25 mouse cellular contexts compared by ENCODE assay signal in the genomic region with DNA sequence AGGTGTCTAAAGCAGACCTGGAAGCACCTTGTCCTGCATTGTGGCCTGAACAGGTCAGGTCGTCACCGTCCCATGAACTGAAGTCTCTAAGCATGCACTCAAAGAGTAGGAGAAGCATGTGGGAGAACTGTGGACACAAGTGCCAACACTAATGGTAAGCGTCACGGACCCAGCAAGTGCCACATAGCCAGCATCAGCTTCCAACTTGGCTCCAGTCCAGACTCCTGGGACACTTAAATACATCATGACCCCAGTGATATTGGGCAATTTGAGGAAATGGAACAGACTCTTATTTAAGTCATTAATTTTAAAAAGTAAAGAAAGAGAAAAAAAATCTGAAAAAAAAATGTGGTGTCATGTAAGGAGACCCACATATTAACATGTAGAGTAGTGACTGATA.
"Had no signal": no experiment of that assay in that cellular context is flagged by ENCODE, and none has a peak within 500 bp of the region (broad histone marks: within the 10 kb centered on the region; RNA-seq: fewer than 3 reads in every experiment).

No protein-coding gene starts in this region.

- H3K4me1 ChIP-seq: intestine, embryonic 15.5 days; limb, embryonic 13.5 days; limb, embryonic 15.5 days; liver, embryonic 12.5 days had no signal

- DNase-seq: gastrocnemius, adult 2 months; gastrocnemius, postnatal 10 days; gastrocnemius, postnatal 25 days; heart, adult 18-20 months; heart, postnatal 10 days; heart, postnatal 4 days; kidney, adult 18-20 months; kidney, adult 8-10 months; kidney, postnatal 10 days; kidney, postnatal 25 days; kidney, postnatal 4 days; layer of hippocampus, adult 9-11 months; layer of hippocampus, postnatal 36 days had no signal

- H3K27ac ChIP-seq: gastrocnemius, adult 2 months; heart, embryonic 10.5 days; hindbrain, embryonic 13.5 days; hindbrain, embryonic 15.5 days; intestine, embryonic 15.5 days; layer of hippocampus, adult 2 months; limb, embryonic 13.5 days; limb, embryonic 15.5 days; liver, embryonic 12.5 days; liver, embryonic 14.5 days had no signal

- H3K27me3 ChIP-seq: heart, embryonic 12.5 days; hindbrain, embryonic 15.5 days; intestine, embryonic 15.5 days; limb, embryonic 13.5 days; limb, embryonic 15.5 days; liver, embryonic 12.5 days had no signal

- H3K9me3 ChIP-seq: heart, embryonic 10.5 days; heart, embryonic 12.5 days; hindbrain, embryonic 13.5 days; hindbrain, embryonic 15.5 days; intestine, embryonic 15.5 days; limb, embryonic 13.5 days; limb, embryonic 15.5 days; liver, embryonic 12.5 days had no signal

- H3K4me2 ChIP-seq: heart, embryonic 12.5 days; hindbrain, embryonic 13.5 days; hindbrain, embryonic 15.5 days; intestine, embryonic 15.5 days; limb, embryonic 13.5 days; limb, embryonic 15.5 days; liver, embryonic 12.5 days had no signal

- H3K9ac ChIP-seq: heart, embryonic 12.5 days; hindbrain, embryonic 13.5 days; hindbrain, embryonic 15.5 days; intestine, embryonic 15.5 days; limb, embryonic 13.5 days; limb, embryonic 15.5 days; liver, embryonic 12.5 days; liver, embryonic 14.5 days had no signal

- H3K36me3 ChIP-seq: heart, embryonic 10.5 days; heart, embryonic 12.5 days; hindbrain, embryonic 13.5 days; hindbrain, embryonic 15.5 days; intestine, embryonic 15.5 days; limb, embryonic 13.5 days; limb, embryonic 15.5 days; liver, embryonic 12.5 days had no signal

- H3K4me3 ChIP-seq: gastrocnemius, adult 2 months; heart, embryonic 10.5 days; heart, embryonic 12.5 days; hindbrain, embryonic 13.5 days; hindbrain, embryonic 15.5 days; intestine, embryonic 15.5 days; layer of hippocampus, adult 2 months; limb, embryonic 13.5 days; limb, embryonic 15.5 days; liver, embryonic 12.5 days had no signal

- ATAC-seq: inflammation-experienced regulatory T-cells, adult 6 months; intestine, embryonic 15.5 days; intestine, postnatal 0 days; liver, embryonic 12.5 days had no signal
